Mouse (Mus musculus): ENCODE measurements around the gene Ttc3. TPM values are rescaled to one million over a fixed set of nuclear protein-coding genes. Genes with fewer than 3 reads are reported as not detected.
A peak's percentile ranks its signal among the peaks of the same experiment; 100 is the strongest.

The Ttc3 gene
- polyA plus RNA-seq, 1 experiment from 2014 or later, result 970 TPM

GRCm38 (mm10) chr16:94402185-94402584 lies 31.8 kb downstream of the Ttc3 start:
- no peak overlapping the region for H3K4me3 ChIP-seq
- no peaks in the 10 kb centered on the region for H3K9me3 ChIP-seq
- no peaks in the 10 kb centered on the region for H3K27me3 ChIP-seq (replicated peaks)
- H3K27ac ChIP-seq, result no peak overlapping the region
- H3K4me1 ChIP-seq, result no peaks in the 10 kb centered on the region
- no peak for ATAC-seq (replicated peaks)
- 0 out of 2 replicates have a peak, but pooled peaks cover 7% of the 10 kb centered on the region for H3K36me3 ChIP-seq (replicated peaks)
- no peak overlapping the region for H3K9ac ChIP-seq
- 90% methylated on average over 4 of the region's 4 CpGs for WGBS
- no peak overlapping the region for H3K4me2 ChIP-seq

- ATAC-seq (replicated peaks), result no peak
- WGBS, result 87% methylated on average over 3 of the region's 3 CpGs
- Histone ChIP-seq H3K27ac (no peak overlapping the region), H3K9me3 (no peaks in the 10 kb centered on the region), H3K27me3 (replicated peaks) (no peaks in the 10 kb centered on the region), H3K9ac (no peak overlapping the region), H3K4me1 (no peaks in the 10 kb centered on the region), H3K36me3 (replicated peaks) (peaks cover 28% of the 10 kb centered on the region), H3K4me3 (no peak overlapping the region), H3K4me2 (no peak overlapping the region)
Measured at GRCm38 (mm10) chr16:94411287-94411686, 40.9 kb downstream of the Ttc3 start.

GRCm38 (mm10) chr16:94412198-94412597 lies 41.8 kb downstream of the Ttc3 start:
- Histone ChIP-seq H3K4me3 (no peak overlapping the region), H3K9me3 (no peaks in the 10 kb centered on the region), H3K4me2 (no peak overlapping the region), H3K36me3 (replicated peaks) (peaks cover 29% of the 10 kb centered on the region), H3K27ac (no peak overlapping the region), H3K27me3 (replicated peaks) (no peaks in the 10 kb centered on the region), H3K9ac (no peak overlapping the region), H3K4me1 (no peaks in the 10 kb centered on the region)
- no peak for ATAC-seq (replicated peaks)
- 91% methylated on average over 2 of the region's 2 CpGs for WGBS

- no peaks in the 10 kb centered on the region for H3K9me3 ChIP-seq
- H3K4me1 ChIP-seq, result no peaks in the 10 kb centered on the region
- no peak overlapping the region for H3K27ac ChIP-seq
- H3K4me3 ChIP-seq, result no peak overlapping the region
- H3K36me3 ChIP-seq (replicated peaks), result peaks cover 30% of the 10 kb centered on the region; the same call in 1 of the 2 replicates
- 94% methylated on average over 4 of the region's 4 CpGs for whole genome bisulfite sequencing
- H3K27me3 ChIP-seq (replicated peaks), result no peaks in the 10 kb centered on the region
- H3K4me2 ChIP-seq, result no peak overlapping the region
- no peak overlapping the region for H3K9ac ChIP-seq
- ATAC-seq (replicated peaks), result 0 out of 2 replicates have a peak, but pooled peaks have one; percentile 52
Measured at GRCm38 (mm10) chr16:94412760-94413159, 42.3 kb downstream of the Ttc3 start.

GRCm38 (mm10) chr16:94414151-94414550 lies 43.7 kb downstream of the Ttc3 start:
- Histone ChIP-seq H3K36me3 (replicated peaks) (peaks cover 34% of the 10 kb centered on the region), H3K27me3 (replicated peaks) (no peaks in the 10 kb centered on the region), H3K4me3 (no peak overlapping the region), H3K4me2 (no peak overlapping the region), H3K4me1 (no peaks in the 10 kb centered on the region), H3K9ac (no peak overlapping the region), H3K9me3 (no peaks in the 10 kb centered on the region), H3K27ac (no peak overlapping the region)
- WGBS, result 91% methylated on average over 6 of the region's 6 CpGs
- no peak for ATAC-seq (replicated peaks)

GRCm38 (mm10) chr16:94420498-94420897 lies 50.1 kb downstream of the Ttc3 start:
- H3K27me3 ChIP-seq (replicated peaks), result no peaks in the 10 kb centered on the region
- no peak overlapping the region for H3K27ac ChIP-seq
- no peak overlapping the region for H3K4me3 ChIP-seq
- peaks cover 58% of the 10 kb centered on the region for H3K36me3 ChIP-seq (replicated peaks)
- H3K4me2 ChIP-seq, result no peak overlapping the region
- no peaks in the 10 kb centered on the region for H3K4me1 ChIP-seq
- no peak overlapping the region for H3K9ac ChIP-seq
- 96% methylated on average over 3 of the region's 3 CpGs for WGBS
- ATAC-seq (replicated peaks), result no peak
- no peaks in the 10 kb centered on the region for H3K9me3 ChIP-seq

GRCm38 (mm10) chr16:94428948-94429347 lies 58.5 kb downstream of the Ttc3 start:
- Histone ChIP-seq H3K4me3 (no peak overlapping the region), H3K27ac (no peak overlapping the region), H3K9me3 (no peaks in the 10 kb centered on the region), H3K9ac (no peak overlapping the region), H3K27me3 (replicated peaks) (no peaks in the 10 kb centered on the region), H3K36me3 (replicated peaks) (peaks cover 62% of the 10 kb centered on the region), H3K4me2 (no peak overlapping the region), H3K4me1 (no peaks in the 10 kb centered on the region)
- no peak for ATAC-seq (replicated peaks)
- 97% methylated on average over 4 of the region's 4 CpGs for WGBS

GRCm38 (mm10) chr16:94435495-94436234 lies 65.2 kb downstream of the Ttc3 start:
- 95% methylated on average over 8 of the region's 8 CpGs for WGBS

GRCm38 (mm10) chr16:94436801-94437200 lies 66.4 kb downstream of the Ttc3 start:
- 91% methylated on average over 2 of the region's 2 CpGs for WGBS
- H3K4me2 ChIP-seq, result no peak overlapping the region
- no peaks in the 10 kb centered on the region for H3K27me3 ChIP-seq (replicated peaks)
- H3K9me3 ChIP-seq, result no peaks in the 10 kb centered on the region
- no peaks in the 10 kb centered on the region for H3K4me1 ChIP-seq
- H3K4me3 ChIP-seq, result no peak overlapping the region
- H3K27ac ChIP-seq, result no peak overlapping the region
- no peak overlapping the region for H3K9ac ChIP-seq
- ATAC-seq (replicated peaks), result no peak
- peaks cover 64% of the 10 kb centered on the region for H3K36me3 ChIP-seq (replicated peaks)

More at GRCm38 (mm10) chr16:94435495-94436234, 65.2 kb downstream of the Ttc3 start:
- no peaks in the 10 kb centered on the region for H3K4me1 ChIP-seq
- H3K36me3 ChIP-seq (replicated peaks), result peaks cover 66% of the 10 kb centered on the region
- H3K9ac ChIP-seq, result no peak overlapping the region
- H3K4me3 ChIP-seq, result no peak overlapping the region
- ATAC-seq (replicated peaks), result no peak
- no peaks in the 10 kb centered on the region for H3K27me3 ChIP-seq (replicated peaks)
- no peak overlapping the region for H3K27ac ChIP-seq
- H3K9me3 ChIP-seq, result no peaks in the 10 kb centered on the region
- no peak overlapping the region for H3K4me2 ChIP-seq

- no peak for ATAC-seq (replicated peaks)
- WGBS, result 86% methylated on average over 2 of the region's 2 CpGs
- Histone ChIP-seq H3K27ac (no peak overlapping the region), H3K9me3 (no peaks in the 10 kb centered on the region), H3K4me3 (no peak overlapping the region), H3K27me3 (replicated peaks) (no peaks in the 10 kb centered on the region), H3K36me3 (replicated peaks) (peaks cover 56% of the 10 kb centered on the region), H3K4me1 (no peaks in the 10 kb centered on the region), H3K9ac (no peak overlapping the region), H3K4me2 (no peak overlapping the region)
Measured at GRCm38 (mm10) chr16:94441361-94441760, 70.9 kb downstream of the Ttc3 start.

GRCm38 (mm10) chr16:94449151-94449550 lies 78.7 kb downstream of the Ttc3 start:
- ATAC-seq (replicated peaks), result no peak
- Histone ChIP-seq H3K36me3 (replicated peaks) (peaks cover 53% of the 10 kb centered on the region), H3K4me1 (no peaks in the 10 kb centered on the region), H3K4me2 (no peak overlapping the region), H3K27ac (no peak overlapping the region), H3K9ac (no peak overlapping the region), H3K27me3 (replicated peaks) (no peaks in the 10 kb centered on the region), H3K9me3 (no peaks in the 10 kb centered on the region), H3K4me3 (no peak overlapping the region)
- WGBS, result 79% methylated on average over 8 of the region's 8 CpGs

- no peaks in the 10 kb centered on the region for H3K4me1 ChIP-seq
- no peak overlapping the region for H3K27ac ChIP-seq
- 95% methylated on average over 7 of the region's 7 CpGs for WGBS
- H3K4me3 ChIP-seq, result no peak overlapping the region
- H3K9me3 ChIP-seq, result no peaks in the 10 kb centered on the region
- ATAC-seq (replicated peaks), result no peak
- H3K4me2 ChIP-seq, result no peak overlapping the region
- peaks cover 56% of the 10 kb centered on the region for H3K36me3 ChIP-seq (replicated peaks)
- no peaks in the 10 kb centered on the region for H3K27me3 ChIP-seq (replicated peaks)
- no peak overlapping the region for H3K9ac ChIP-seq
Measured at GRCm38 (mm10) chr16:94449632-94450031, 79.2 kb downstream of the Ttc3 start.

Data from midbrain, embryonic 15.5 days (tissue).